Mouse (Mus musculus): Measurements from ENCODE around the gene Tmem150c. TPM values are rescaled to one million over a fixed set of nuclear protein-coding genes. Genes with fewer than 3 reads are reported as not detected.

The Tmem150c gene
- polyA plus RNA-seq, 1 experiment from 2014 or later: 1.7 TPM

- no peak for ATAC-seq
- Histone ChIP-seq H3K4me3 (ENCODE audit: low read length) (peak overlapping the region; percentile 94), H3K27ac (ENCODE audit: low read length) (peak overlapping the region; percentile 86), H3K27me3 (replicated peaks; ENCODE audit: control insufficient read depth, insufficient read depth, low read length) (no peaks in the 10 kb centered on the region), H3K9ac (ENCODE audit: low read depth, low read length) (peak overlapping the region; percentile 93), H3K36me3 (ENCODE audit: control insufficient read depth, insufficient read depth, low read length) (0 out of 2 replicates have a peak, but pooled peaks cover 3% of the 10 kb centered on the region), H3K9me3 (ENCODE audit: control insufficient read depth, low read length) (no peaks in the 10 kb centered on the region), H3K4me2 (ENCODE audit: low read depth, low read length) (peak overlapping the region; percentile 72), H3K4me1 (ENCODE audit: control insufficient read depth, insufficient read depth, low read length) (peaks cover 32% of the 10 kb centered on the region)
- WGBS: 1% methylated on average over 19 of the region's 19 CpGs
These were observed 119.3 kb downstream of the Tmem150c start for GRCm38 (mm10) chr5:100040281-100040784.

GRCm38 (mm10) chr5:100039602-100040142 is 119.9 kb downstream of the Tmem150c start, which contains the start of the genes Hnrnpdl and Enoph1:
Hnrnpdl (minus strand) TSS chr5:100039664.
Enoph1 (plus strand) TSS chr5:100039985.
- Histone ChIP-seq H3K36me3 (ENCODE audit: control insufficient read depth, insufficient read depth, low read length) (peaks cover 6% of the 10 kb centered on the region; the same call in 1 of the 2 replicates), H3K27ac (ENCODE audit: low read length) (peak within 1 kb of the TSS; percentile 98), H3K27me3 (replicated peaks; ENCODE audit: control insufficient read depth, insufficient read depth, low read length) (no peaks in the 10 kb centered on the region), H3K4me2 (ENCODE audit: low read depth, low read length) (peak within 1 kb of the TSS; percentile 72), H3K9ac (ENCODE audit: low read depth, low read length) (peak within 1 kb of the TSS; percentile 97), H3K4me3 (ENCODE audit: low read length) (peak within 1 kb of the TSS; percentile 94), H3K4me1 (ENCODE audit: control insufficient read depth, insufficient read depth, low read length) (peaks cover 33% of the 10 kb centered on the region), H3K9me3 (ENCODE audit: control insufficient read depth, low read length) (no peaks in the 10 kb centered on the region)
- ATAC-seq: peak; percentile 85
- under 1% methylated on average over 56 of the region's 57 CpGs for WGBS

GRCm38 (mm10) chr5:100038714-100039601 is 120.7 kb downstream of the Tmem150c start:
- peaks cover 9% of the 10 kb centered on the region; the same call in 1 of the 2 replicates for H3K36me3 ChIP-seq (ENCODE audit: control insufficient read depth, insufficient read depth, low read length)
- H3K4me3 ChIP-seq (ENCODE audit: low read length): peak overlapping the region; percentile 94
- H3K9me3 ChIP-seq (ENCODE audit: control insufficient read depth, low read length): no peaks in the 10 kb centered on the region
- H3K9ac ChIP-seq (ENCODE audit: low read depth, low read length): peak overlapping the region; percentile 97
- H3K4me2 ChIP-seq (ENCODE audit: low read depth, low read length): peak overlapping the region; percentile 55
- H3K27me3 ChIP-seq (replicated peaks; ENCODE audit: control insufficient read depth, insufficient read depth, low read length): no peaks in the 10 kb centered on the region
- peak; percentile 72 for ATAC-seq
- H3K27ac ChIP-seq (ENCODE audit: low read length): peak overlapping the region; percentile 98
- under 1% methylated on average over 107 of the region's 113 CpGs for WGBS
- H3K4me1 ChIP-seq (ENCODE audit: control insufficient read depth, insufficient read depth, low read length): peaks cover 26% of the 10 kb centered on the region

- peak overlapping the region; percentile 95 for H3K9ac ChIP-seq (ENCODE audit: low read depth, low read length)
- peak; percentile 26 for ATAC-seq
- H3K36me3 ChIP-seq (ENCODE audit: control insufficient read depth, insufficient read depth, low read length): peaks cover 9% of the 10 kb centered on the region; the same call in 1 of the 2 replicates
- H3K4me1 ChIP-seq (ENCODE audit: control insufficient read depth, insufficient read depth, low read length): peaks cover 20% of the 10 kb centered on the region
- H3K4me2 ChIP-seq (ENCODE audit: low read depth, low read length): peak overlapping the region; percentile 93
- H3K27ac ChIP-seq (ENCODE audit: low read length): peak overlapping the region; percentile 86
- no peaks in the 10 kb centered on the region for H3K27me3 ChIP-seq (replicated peaks; ENCODE audit: control insufficient read depth, insufficient read depth, low read length)
- no peaks in the 10 kb centered on the region for H3K9me3 ChIP-seq (ENCODE audit: control insufficient read depth, low read length)
- H3K4me3 ChIP-seq (ENCODE audit: low read length): peak overlapping the region; percentile 94
- WGBS: 1% methylated on average over 41 of the region's 45 CpGs
These were observed 121.5 kb downstream of the Tmem150c start for GRCm38 (mm10) chr5:100037965-100038713.

- H3K27ac ChIP-seq (ENCODE audit: low read length): no peak overlapping the region
- no peaks in the 10 kb centered on the region for H3K27me3 ChIP-seq (replicated peaks; ENCODE audit: control insufficient read depth, insufficient read depth, low read length)
- no peaks in the 10 kb centered on the region for H3K9me3 ChIP-seq (ENCODE audit: control insufficient read depth, low read length)
- 10% methylated on average over 7 of the region's 7 CpGs for WGBS
- H3K36me3 ChIP-seq (ENCODE audit: control insufficient read depth, insufficient read depth, low read length): peaks cover 17% of the 10 kb centered on the region; the same call in 1 of the 2 replicates
- peak overlapping the region; percentile 94 for H3K4me3 ChIP-seq (ENCODE audit: low read length)
- peak overlapping the region; percentile 34; the same call in 1 of the 2 replicates for H3K9ac ChIP-seq (ENCODE audit: low read depth, low read length)
- peak overlapping the region; percentile 93 for H3K4me2 ChIP-seq (ENCODE audit: low read depth, low read length)
- peaks cover 17% of the 10 kb centered on the region for H3K4me1 ChIP-seq (ENCODE audit: control insufficient read depth, insufficient read depth, low read length)
- ATAC-seq: no peak
These were observed 122.9 kb downstream of the Tmem150c start for GRCm38 (mm10) chr5:100036681-100037080.

- Histone ChIP-seq H3K9me3 (ENCODE audit: control insufficient read depth, low read length) (no peaks in the 10 kb centered on the region), H3K27me3 (replicated peaks; ENCODE audit: control insufficient read depth, insufficient read depth, low read length) (no peaks in the 10 kb centered on the region), H3K36me3 (ENCODE audit: control insufficient read depth, insufficient read depth, low read length) (peaks cover 17% of the 10 kb centered on the region; the same call in 1 of the 2 replicates), H3K9ac (ENCODE audit: low read depth, low read length) (no peak overlapping the region), H3K4me1 (ENCODE audit: control insufficient read depth, insufficient read depth, low read length) (peaks cover 13% of the 10 kb centered on the region), H3K27ac (ENCODE audit: low read length) (no peak overlapping the region), H3K4me3 (ENCODE audit: low read length) (no peak overlapping the region; the same call in 1 of the 2 replicates), H3K4me2 (ENCODE audit: low read depth, low read length) (peak overlapping the region; percentile 93; the same call in 1 of the 2 replicates)
- no peak for ATAC-seq
- WGBS: 41% methylated on average over 7 of the region's 7 CpGs
These were observed 123.7 kb downstream of the Tmem150c start for GRCm38 (mm10) chr5:100035950-100036349.

- ATAC-seq: no peak
- no peaks in the 10 kb centered on the region for H3K9me3 ChIP-seq (ENCODE audit: control insufficient read depth, low read length)
- no peak overlapping the region for H3K4me3 ChIP-seq (ENCODE audit: low read length)
- peaks cover 16% of the 10 kb centered on the region; the same call in 1 of the 2 replicates for H3K36me3 ChIP-seq (ENCODE audit: control insufficient read depth, insufficient read depth, low read length)
- H3K4me1 ChIP-seq (ENCODE audit: control insufficient read depth, insufficient read depth, low read length): peaks cover 21% of the 10 kb centered on the region
- H3K9ac ChIP-seq (ENCODE audit: low read depth, low read length): no peak overlapping the region
- H3K4me2 ChIP-seq (ENCODE audit: low read depth, low read length): no peak overlapping the region
- WGBS: 76% methylated on average over 3 of the region's 3 CpGs
- no peak overlapping the region for H3K27ac ChIP-seq (ENCODE audit: low read length)
- no peaks in the 10 kb centered on the region for H3K27me3 ChIP-seq (replicated peaks; ENCODE audit: control insufficient read depth, insufficient read depth, low read length)
These were observed 127.0 kb downstream of the Tmem150c start for GRCm38 (mm10) chr5:100032646-100033045.

GRCm38 (mm10) chr5:100032107-100032506 is 127.5 kb downstream of the Tmem150c start:
- H3K36me3 ChIP-seq (ENCODE audit: control insufficient read depth, insufficient read depth, low read length): peaks cover 14% of the 10 kb centered on the region; the same call in 1 of the 2 replicates
- no peak for ATAC-seq
- 87% methylated on average over 2 of the region's 2 CpGs for WGBS
- no peak overlapping the region for H3K4me3 ChIP-seq (ENCODE audit: low read length)
- no peak overlapping the region for H3K27ac ChIP-seq (ENCODE audit: low read length)
- H3K9me3 ChIP-seq (ENCODE audit: control insufficient read depth, low read length): no peaks in the 10 kb centered on the region
- no peak overlapping the region for H3K4me2 ChIP-seq (ENCODE audit: low read depth, low read length)
- H3K27me3 ChIP-seq (replicated peaks; ENCODE audit: control insufficient read depth, insufficient read depth, low read length): no peaks in the 10 kb centered on the region
- no peak overlapping the region for H3K9ac ChIP-seq (ENCODE audit: low read depth, low read length)
- peaks cover 17% of the 10 kb centered on the region for H3K4me1 ChIP-seq (ENCODE audit: control insufficient read depth, insufficient read depth, low read length)
